Mouse (Mus musculus) Patski (cell line): ENCODE measurements around the gene Tfam. TPM values are rescaled to one million over a fixed set of nuclear protein-coding genes. Genes with fewer than 3 reads are reported as not detected.

Experiments
- ATAC-seq: fragments of 100-300 bp; one replicate; pipeline ENCODE4 v1.8.0; 2021
- CTCF ChIA-PET: fragments of 350-600 bp; sonication (Branson Sonifier 250); formaldehyde crosslinking; loops from one replicate; lab custom pipeline; 2022; ENCODE audit warnings: inconsistent platforms; lab: Charles Lee
- POLR2A ChIA-PET: fragments of 350-600 bp; sonication (Branson Sonifier 250); formaldehyde crosslinking; loops from one replicate; lab custom pipeline; 2022; ENCODE audit warnings: antibody characterized with exemption, inconsistent platforms; lab: Charles Lee
- DNase-seq: peaks from one replicate; pipeline ENCODE4 v3.0.0-alpha.2; 2011; ENCODE audit warnings: low read depth, low spot score
- H3K27me3 ChIP-seq: fragments of 371-371 bp; one replicate; pipeline ENCODE4 v1.5.1; 2021
- CTCF ChIP-seq: fragments of 100-300 bp; IDR thresholded peaks from one replicate; pipeline ENCODE4 v1.5.1; 2021
- in situ Hi-C: fragments of 300-500 bp; cut with MboI; formaldehyde crosslinking; loops from 3 replicates; pipeline ENCODE4 v1.11.1; 2018; ENCODE audit warnings: low pct_unique_long_range_greater_than_20kb, mixed read lengths
- polyA plus RNA-seq: library from polyadenylated mRNA; unstranded; gene quantifications from one replicate; pipeline ENCODE4 v1.2.3, GENCODE M21; 2021

The Tfam gene
- polyA plus RNA-seq, 1 experiment from 2014 or later, result 75.9 TPM

DNA sequence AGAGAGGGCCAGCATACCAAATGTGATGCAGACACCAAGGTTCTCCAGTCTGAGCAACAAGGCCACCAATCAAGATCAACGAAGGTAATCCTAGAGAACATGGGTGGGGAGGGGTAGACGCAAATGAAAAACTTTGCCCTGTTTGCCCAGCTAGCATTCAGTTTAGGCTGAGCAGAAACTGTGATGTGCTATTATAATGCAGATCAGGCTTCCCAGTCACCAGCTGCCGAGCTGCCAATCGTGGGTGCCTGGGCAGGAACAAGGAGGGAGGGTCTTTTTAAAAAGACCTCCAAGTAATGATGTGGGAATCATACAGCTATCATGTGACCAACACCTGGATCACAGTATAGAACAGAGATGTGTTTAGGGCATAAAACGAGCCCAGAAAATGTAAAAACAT, 15.0 kb downstream of the Tfam start:
- no peak for ATAC-seq
- POLR2A ChIA-PET, result no interaction called here
- in situ Hi-C loops, result loop anchor here (25.0 kb wide), 3 partner anchors 261 to 911 kb away; no protein-coding TSS in a partner anchor

GRCm38 (mm10) chr10:71222639-71223038, 15.4 kb downstream of the Tfam start:
- CTCF ChIA-PET, result no interaction called here
- POLR2A ChIA-PET, result no interaction called here
- ATAC-seq (no peak), DNase-seq (no peak)
- in situ Hi-C loops, result loop anchor here (25.0 kb wide), 3 partner anchors 260 to 910 kb away; no protein-coding TSS in a partner anchor
- no peak for TF ChIP-seq CTCF
- H3K27me3 ChIP-seq, result no peaks in the 10 kb centered on the region

More for the DNA sequence above, 15.0 kb downstream of the Tfam start:
- TF ChIP-seq CTCF, result no peak
- DNase-seq, result no peak
- no peaks in the 10 kb centered on the region for H3K27me3 ChIP-seq
- CTCF ChIA-PET, result no interaction called here

GRCm38 (mm10) chr10:71218228-71218892, 19.7 kb downstream of the Tfam start:
- DNase-seq (no peak), ATAC-seq (peak; percentile 87)
- TF ChIP-seq CTCF, result peak; percentile 91
- in situ Hi-C loops, result loop anchor here (10.0 to 25.0 kb wide), 4 partner anchors 256 to 906 kb away; no protein-coding TSS in a partner anchor
- ChIA-PET CTCF (interaction anchor here (0.7 to 2.4 kb wide), 16 partner anchors 9 to 712 kb away, joined by 3 to 8 read pairs (median 3); no protein-coding TSS in a partner anchor), POLR2A (interaction anchor here (0.6 to 1.2 kb wide), 2 partner anchors 63 to 1609 kb away, joined by 3 to 4 read pairs; no protein-coding TSS in a partner anchor)
- H3K27me3 ChIP-seq, result no peaks in the 10 kb centered on the region

DNA sequence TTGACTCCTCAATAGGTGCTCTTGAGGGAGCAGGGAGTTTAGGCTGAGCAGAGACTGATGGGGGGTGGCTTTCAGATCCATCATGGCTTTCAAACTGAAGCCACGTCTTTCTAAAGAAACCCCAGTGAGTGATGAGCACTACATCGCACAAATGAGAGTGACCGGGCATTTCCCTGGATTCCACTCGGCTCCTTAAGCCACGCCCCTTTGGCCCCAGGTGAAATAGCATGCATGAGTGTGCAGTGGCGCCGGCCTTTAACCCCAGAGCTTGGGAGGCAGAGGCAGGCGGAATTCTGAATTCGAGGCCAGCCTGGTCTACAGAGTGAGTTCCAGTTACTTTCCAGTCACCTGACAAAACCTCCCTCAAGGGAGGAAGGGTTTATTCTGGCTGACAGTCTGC, 22.1 kb downstream of the Tfam start:
- ChIA-PET POLR2A (interaction anchor here (1.2 kb wide), 1 partner anchor 9 kb away, joined by 3 read pairs; no protein-coding TSS in a partner anchor), CTCF (no interaction called here)
- in situ Hi-C loops, result loop anchor here (10.0 to 25.0 kb wide), 4 partner anchors 254 to 904 kb away; no protein-coding TSS in a partner anchor
- no peak for DNase-seq
- H3K27me3 ChIP-seq, result no peaks in the 10 kb centered on the region
- TF ChIP-seq CTCF, result no peak
- no peak for ATAC-seq

- no peaks in the 10 kb centered on the region for H3K27me3 ChIP-seq
- CTCF ChIA-PET, result interaction anchor here (1.3 kb wide), 2 partner anchors 17 to 48 kb away, joined by 3 to 5 read pairs; no protein-coding TSS in a partner anchor
- in situ Hi-C loops, result loop anchor here (25.0 kb wide), 3 partner anchors 239 to 889 kb away; no protein-coding TSS in a partner anchor
- no peak for ATAC-seq
- POLR2A ChIA-PET, result interaction anchor here (0.8 to 1.2 kb wide), 2 partner anchors 43 to 46 kb away, joined by 3 to 4 read pairs; no protein-coding TSS in a partner anchor
- TF ChIP-seq CTCF, result no peak
- DNase-seq, result no peak
Observed at GRCm38 (mm10) chr10:71201512-71201911, 36.6 kb downstream of the Tfam start.

- in situ Hi-C loops, result loop anchor here (25.0 kb wide), 3 partner anchors 239 to 889 kb away; no protein-coding TSS in a partner anchor
- no peak for TF ChIP-seq CTCF
- ChIA-PET POLR2A (interaction anchor here (1.2 kb wide), 1 partner anchor 45 kb away, joined by 4 read pairs; no protein-coding TSS in a partner anchor), CTCF (interaction anchor here (1.3 kb wide), 2 partner anchors 17 to 48 kb away, joined by 3 to 5 read pairs; no protein-coding TSS in a partner anchor)
- H3K27me3 ChIP-seq, result no peaks in the 10 kb centered on the region
- DNase-seq, result no peak
- no peak for ATAC-seq
Observed at GRCm38 (mm10) chr10:71200964-71201363, 37.1 kb downstream of the Tfam start.

DNA sequence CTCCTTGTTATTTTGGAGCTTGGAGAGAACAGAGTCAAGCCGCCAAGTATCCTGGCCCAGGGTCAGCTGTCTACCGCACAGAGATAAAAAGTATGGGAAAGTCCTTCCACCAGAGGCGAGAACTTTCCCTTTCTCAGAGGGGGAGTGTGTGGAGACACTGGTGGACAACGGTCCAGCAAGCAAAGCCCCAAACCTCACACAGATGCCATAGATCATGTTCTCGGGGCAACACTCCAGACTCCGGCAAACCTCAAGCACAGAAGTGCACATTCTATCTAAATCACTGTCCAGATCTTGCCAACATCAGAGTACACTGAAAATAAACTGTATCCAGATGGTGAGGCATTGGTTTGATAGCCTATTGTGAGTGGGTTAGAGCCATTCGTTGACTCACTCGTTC, 39.4 kb downstream of the Tfam start:
- ChIA-PET POLR2A (interaction anchor here (0.6 kb wide), 2 partner anchors 24 to 54 kb away, joined by 4 read pairs; no protein-coding TSS in a partner anchor), CTCF (interaction anchor here (0.7 to 2.2 kb wide), 2 partner anchors 42 to 44 kb away, joined by 4 to 9 read pairs; no protein-coding TSS in a partner anchor)
- H3K27me3 ChIP-seq, result no peaks in the 10 kb centered on the region
- TF ChIP-seq CTCF, result no peak
- DNase-seq (peak; percentile 55), ATAC-seq (no peak)
- in situ Hi-C loops, result no loop called here

DNA sequence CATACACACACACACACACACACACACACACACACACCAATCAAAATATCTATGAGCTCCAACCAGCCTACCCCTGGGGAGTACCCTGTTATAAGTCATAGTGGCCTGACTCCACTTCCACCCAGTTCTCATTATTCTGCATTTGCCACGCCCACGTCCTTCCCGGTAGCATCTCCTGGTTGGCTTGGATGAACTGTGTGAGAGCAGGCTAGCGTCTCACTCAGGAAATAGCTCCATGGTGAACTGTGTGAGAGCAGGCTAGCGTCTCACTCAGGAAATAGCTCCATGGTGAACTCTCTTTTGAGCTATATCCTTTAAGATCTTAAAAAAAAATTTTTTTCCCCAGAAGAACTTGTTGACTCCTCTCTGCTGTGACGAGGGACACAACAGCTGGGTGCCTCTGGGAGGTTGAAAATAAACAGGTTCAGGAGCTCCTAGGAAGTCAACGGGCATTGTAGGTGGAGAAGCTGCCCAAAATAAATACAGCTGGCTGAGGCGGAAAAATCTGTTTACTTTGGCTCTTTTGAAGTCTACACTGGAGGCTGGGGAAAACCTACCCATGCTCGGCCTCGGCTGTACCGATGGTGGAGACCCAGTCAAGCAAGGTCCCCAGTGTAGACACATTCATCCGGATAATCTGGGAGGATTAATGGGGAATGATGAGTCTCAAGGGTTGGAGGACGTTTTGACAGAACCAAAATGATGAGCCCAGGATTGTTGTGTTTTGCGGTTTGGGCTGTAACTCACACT, 40.9 kb downstream of the Tfam start:
- peak; percentile 89 for DNase-seq
- in situ Hi-C loops, result no loop called here
- CTCF ChIA-PET, result interaction anchor here (0.9 to 2.2 kb wide), 7 partner anchors 10 to 42 kb away, joined by 3 to 9 read pairs (median 4); no protein-coding TSS in a partner anchor
- ATAC-seq, result peak; percentile 73
- H3K27me3 ChIP-seq, result no peaks in the 10 kb centered on the region
- no peak for TF ChIP-seq CTCF
- POLR2A ChIA-PET, result interaction anchor here (0.6 to 2.4 kb wide), 7 partner anchors 15 to 350 kb away, joined by 3 to 15 read pairs (median 4); partner anchors contain the start of gene Bicc1

DNA sequence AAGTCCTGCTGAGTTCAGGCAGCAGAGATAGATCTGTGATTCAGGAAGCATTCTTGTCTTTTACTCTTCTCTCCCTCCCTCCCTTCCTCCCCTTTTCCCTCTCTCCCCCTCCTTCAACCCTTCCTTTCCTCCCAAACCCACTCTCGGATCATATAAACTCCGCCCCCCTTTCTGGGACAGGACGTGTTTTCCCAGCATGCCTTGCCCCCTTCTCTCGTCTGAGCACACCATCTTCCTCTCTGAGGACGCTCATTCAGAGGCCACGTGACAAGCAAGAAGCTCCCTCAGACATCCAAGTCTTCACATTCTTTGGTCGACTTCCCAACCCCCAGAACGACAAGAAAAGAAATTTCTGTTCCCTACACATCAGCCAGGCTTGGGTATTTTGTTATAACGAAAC, 42.6 kb downstream of the Tfam start:
- DNase-seq (no peak), ATAC-seq (no peak)
- in situ Hi-C loops, result no loop called here
- CTCF ChIA-PET, result interaction anchor here (1.2 kb wide), 1 partner anchor 9 kb away, joined by 4 read pairs; no protein-coding TSS in a partner anchor
- POLR2A ChIA-PET, result no interaction called here
- no peaks in the 10 kb centered on the region for H3K27me3 ChIP-seq
- no peak for TF ChIP-seq CTCF

DNA sequence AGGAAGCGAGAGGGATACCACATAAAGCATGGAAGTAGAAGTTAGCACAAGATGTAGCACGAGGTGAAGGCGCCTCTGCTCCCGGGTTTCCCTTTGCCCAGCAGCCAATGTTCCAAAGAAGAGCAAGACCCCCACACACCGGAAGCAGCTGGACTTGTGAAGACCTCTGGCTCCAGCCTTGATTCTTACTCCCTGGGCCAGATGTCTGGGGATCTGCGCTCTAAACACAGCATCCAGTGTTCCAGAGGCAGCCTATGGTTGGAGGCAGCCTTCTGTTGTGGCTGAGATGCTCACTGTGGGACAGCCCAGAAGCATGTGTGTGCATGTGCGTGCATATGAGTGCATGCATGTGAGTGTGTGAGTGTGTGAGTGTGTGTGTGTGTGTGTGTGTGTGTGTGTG, 43.4 kb downstream of the Tfam start:
- DNase-seq, result no peak
- H3K27me3 ChIP-seq, result no peaks in the 10 kb centered on the region
- ChIA-PET POLR2A (no interaction called here), CTCF (interaction anchor here (1.2 kb wide), 1 partner anchor 9 kb away, joined by 4 read pairs; no protein-coding TSS in a partner anchor)
- in situ Hi-C loops, result no loop called here
- no peak for ATAC-seq
- TF ChIP-seq CTCF, result no peak
